Mouse (Mus musculus): ENCODE measurements at regions not wholly inside any gene's neighbourhood (a gene's known extent, or its start where the extent isn't known, plus 50 kb on each side); places are given as distances from the start of the nearest gene placed in this dataset.

GRCm38 (mm10) chr10:16438414-16438813 is 1284.6 kb upstream of the Cited2 start:
- ATAC-seq (no peak), DNase-seq (no peak)
- no peaks in the 10 kb centered on the region for H3K9me3 ChIP-seq (ENCODE audit: low read length)
- TF ChIP-seq EP300 (IDR thresholded peaks at IDR 0.05; ENCODE audit: low read depth), result peak; percentile 63
- no peak for TF ChIP-seq CTCF (IDR thresholded peaks at IDR 0.05; ENCODE audit: low read depth)
- H3K4me2 ChIP-seq (ENCODE audit: low read depth, low read length), result no peak overlapping the region
- no peak overlapping the region for H3K27ac ChIP-seq (ENCODE audit: low read depth)
- no peaks in the 10 kb centered on the region for H3K27me3 ChIP-seq (ENCODE audit: insufficient read depth, low read length)
- no peak overlapping the region for H3K9ac ChIP-seq (replicated peaks)
- WGBS (ENCODE audit: insufficient replicate concordance), result 47% methylated on average over 4 of the region's 4 CpGs
- no peaks in the 10 kb centered on the region for H3K36me3 ChIP-seq (replicated peaks; ENCODE audit: insufficient read depth, low read length)
- no peaks in the 10 kb centered on the region for H3K4me1 ChIP-seq (ENCODE audit: insufficient read depth)
- no peak overlapping the region for H3K4me3 ChIP-seq (ENCODE audit: low read depth, low read length)

GRCm38 (mm10) chr10:16440932-16441640 is 1281.9 kb upstream of the Cited2 start:
- 44% methylated on average over 3 of the region's 3 CpGs for WGBS (ENCODE audit: insufficient replicate concordance)
- no peak for ATAC-seq

GRCm38 (mm10) chr10:16441661-16442072 is 1281.4 kb upstream of the Cited2 start:
- Histone ChIP-seq H3K4me3 (ENCODE audit: low read depth, low read length) (no peak overlapping the region), H3K9ac (replicated peaks) (no peak overlapping the region), H3K36me3 (replicated peaks; ENCODE audit: insufficient read depth, low read length) (no peaks in the 10 kb centered on the region), H3K27me3 (ENCODE audit: insufficient read depth, low read length) (no peaks in the 10 kb centered on the region), H3K4me2 (ENCODE audit: low read depth, low read length) (no peak overlapping the region), H3K4me1 (ENCODE audit: insufficient read depth) (no peaks in the 10 kb centered on the region), H3K9me3 (ENCODE audit: low read length) (no peaks in the 10 kb centered on the region), H3K27ac (ENCODE audit: low read depth) (no peak overlapping the region)
- no peak for DNase-seq
- 63% methylated on average over 2 of the region's 2 CpGs for WGBS (ENCODE audit: insufficient replicate concordance)
- TF ChIP-seq CTCF (IDR thresholded peaks at IDR 0.05; ENCODE audit: low read depth) (no peak), EP300 (IDR thresholded peaks at IDR 0.05; ENCODE audit: low read depth) (no peak)
- ATAC-seq, result no peak

More at GRCm38 (mm10) chr10:16440932-16441640, 1281.9 kb upstream of the Cited2 start:
- Histone ChIP-seq H3K27me3 (ENCODE audit: insufficient read depth, low read length) (no peaks in the 10 kb centered on the region), H3K36me3 (replicated peaks; ENCODE audit: insufficient read depth, low read length) (no peaks in the 10 kb centered on the region), H3K27ac (ENCODE audit: low read depth) (no peak overlapping the region), H3K9me3 (ENCODE audit: low read length) (no peaks in the 10 kb centered on the region), H3K4me1 (ENCODE audit: insufficient read depth) (no peaks in the 10 kb centered on the region), H3K4me3 (ENCODE audit: low read depth, low read length) (no peak overlapping the region), H3K4me2 (ENCODE audit: low read depth, low read length) (no peak overlapping the region), H3K9ac (replicated peaks) (no peak overlapping the region)
- no peak for DNase-seq
- no peak for TF ChIP-seq EP300 (IDR thresholded peaks at IDR 0.05; ENCODE audit: low read depth)
- no peak for TF ChIP-seq CTCF (IDR thresholded peaks at IDR 0.05; ENCODE audit: low read depth)

GRCm38 (mm10) chr10:16443901-16444300 is 1279.1 kb upstream of the Cited2 start:
- H3K4me3 ChIP-seq (ENCODE audit: low read depth, low read length), result no peak overlapping the region
- no peaks in the 10 kb centered on the region for H3K36me3 ChIP-seq (replicated peaks; ENCODE audit: insufficient read depth, low read length)
- no peak overlapping the region for H3K9ac ChIP-seq (replicated peaks)
- no peak overlapping the region for H3K4me2 ChIP-seq (ENCODE audit: low read depth, low read length)
- no peaks in the 10 kb centered on the region for H3K9me3 ChIP-seq (ENCODE audit: low read length)
- DNase-seq, result no peak
- TF ChIP-seq EP300 (IDR thresholded peaks at IDR 0.05; ENCODE audit: low read depth) (no peak), CTCF (IDR thresholded peaks at IDR 0.05; ENCODE audit: low read depth) (no peak)
- no peaks in the 10 kb centered on the region for H3K27me3 ChIP-seq (ENCODE audit: insufficient read depth, low read length)
- no peak for ATAC-seq
- no peak overlapping the region for H3K27ac ChIP-seq (ENCODE audit: low read depth)
- no peaks in the 10 kb centered on the region for H3K4me1 ChIP-seq (ENCODE audit: insufficient read depth)

- no peaks in the 10 kb centered on the region for H3K27me3 ChIP-seq (ENCODE audit: insufficient read depth, low read length)
- ATAC-seq, result no peak
- H3K4me1 ChIP-seq (ENCODE audit: insufficient read depth), result no peaks in the 10 kb centered on the region
- no peak for DNase-seq
- no peak overlapping the region for H3K9ac ChIP-seq (replicated peaks)
- H3K36me3 ChIP-seq (replicated peaks; ENCODE audit: insufficient read depth, low read length), result no peaks in the 10 kb centered on the region
- TF ChIP-seq EP300 (IDR thresholded peaks at IDR 0.05; ENCODE audit: low read depth), result no peak
- no peak for TF ChIP-seq CTCF (IDR thresholded peaks at IDR 0.05; ENCODE audit: low read depth)
- H3K9me3 ChIP-seq (ENCODE audit: low read length), result no peaks in the 10 kb centered on the region
- 71% methylated on average over 3 of the region's 3 CpGs for whole genome bisulfite sequencing (ENCODE audit: insufficient replicate concordance)
- no peak overlapping the region for H3K27ac ChIP-seq (ENCODE audit: low read depth)
- no peak overlapping the region for H3K4me2 ChIP-seq (ENCODE audit: low read depth, low read length)
- H3K4me3 ChIP-seq (ENCODE audit: low read depth, low read length), result no peak overlapping the region
Observed at GRCm38 (mm10) chr10:16467935-16468334, 1255.1 kb upstream of the Cited2 start.

GRCm38 (mm10) chr10:16469711-16470110 is 1253.3 kb upstream of the Cited2 start:
- Histone ChIP-seq H3K27me3 (ENCODE audit: insufficient read depth, low read length) (no peaks in the 10 kb centered on the region), H3K9me3 (ENCODE audit: low read length) (no peaks in the 10 kb centered on the region), H3K4me2 (ENCODE audit: low read depth, low read length) (no peak overlapping the region), H3K36me3 (replicated peaks; ENCODE audit: insufficient read depth, low read length) (no peaks in the 10 kb centered on the region), H3K4me3 (ENCODE audit: low read depth, low read length) (no peak overlapping the region), H3K9ac (replicated peaks) (no peak overlapping the region), H3K4me1 (ENCODE audit: insufficient read depth) (no peaks in the 10 kb centered on the region), H3K27ac (ENCODE audit: low read depth) (no peak overlapping the region)
- DNase-seq (no peak), ATAC-seq (peak; percentile 85)
- 35% methylated on average over 1 of the region's 1 CpGs for WGBS (ENCODE audit: insufficient replicate concordance)
- TF ChIP-seq EP300 (IDR thresholded peaks at IDR 0.05; ENCODE audit: low read depth) (no peak), CTCF (IDR thresholded peaks at IDR 0.05; ENCODE audit: low read depth) (no peak)

Measured in liver, postnatal 0 days (tissue).